Mouse (Mus musculus) forebrain, embryonic 11.5 days (tissue): ENCODE data around the gene Naga. TPM values are rescaled to one million over a fixed set of nuclear protein-coding genes. Genes with fewer than 3 reads are reported as not detected.

Source experiments
- ATAC-seq: fragments of 200-750 bp; cut with Nextera tagmentation; replicated peaks from 2 replicates; pipeline ENCODE4 v1.8.0; 2017; ENCODE audit warnings: moderate TSS enrichment; ENCODE audit not compliant: low FRiP score
- DNase-seq: peaks from one replicate; pipeline ENCODE4 v3.0.0-alpha.2; 2017; ENCODE audit warnings: low spot score
- H3K27ac ChIP-seq: fragments of 300-500 bp; sonication (generic); 2 replicates; pipeline ENCODE4 v1.5.1; 2014; ENCODE audit warnings: low read depth, low read length
- H3K27me3 ChIP-seq: fragments of 300-500 bp; sonication (generic); 2 replicates; pipeline ENCODE4 v1.6.1; 2014; ENCODE audit warnings: mild to moderate bottlenecking, low read length, mixed read lengths; ENCODE audit not compliant: control insufficient read depth, insufficient read depth
- H3K36me3 ChIP-seq: fragments of 300-500 bp; sonication (generic); 2 replicates; pipeline ENCODE4 v1.6.1; 2014; ENCODE audit warnings: mild to moderate bottlenecking, low read length, moderate library complexity, mixed read lengths; ENCODE audit not compliant: control insufficient read depth, insufficient read depth
- H3K4me1 ChIP-seq: fragments of 300-500 bp; sonication (generic); replicated peaks from 2 replicates; pipeline ENCODE4 v1.6.1; 2014; ENCODE audit warnings: low read length, mixed read lengths; ENCODE audit not compliant: control insufficient read depth, insufficient read depth
- H3K4me2 ChIP-seq: fragments of 300-500 bp; sonication (generic); 2 replicates; pipeline ENCODE4 v1.6.1; 2014; ENCODE audit warnings: low read depth, mild to moderate bottlenecking, low read length, moderate library complexity, mixed read lengths; ENCODE audit not compliant: severe bottlenecking
- H3K4me3 ChIP-seq: fragments of 300-500 bp; sonication (generic); 2 replicates; pipeline ENCODE4 v1.5.1; 2014; ENCODE audit warnings: low read depth, low read length
- H3K9ac ChIP-seq: fragments of 300-500 bp; sonication (generic); 2 replicates; pipeline ENCODE4 v1.6.1; 2014; ENCODE audit warnings: low read length
- H3K9me3 ChIP-seq: fragments of 300-500 bp; sonication (generic); 2 replicates; pipeline ENCODE4 v1.6.1; 2016; ENCODE audit warnings: low read length, mixed read lengths; ENCODE audit not compliant: control insufficient read depth
- WGBS: fragments of 180-500 bp; shearing (Covaris S2); extraction: QIAGEN DNeasy Blood & Tissue Kit; methylation state at CpG from one replicate; pipeline ENCODE4 v1.1.7; 2014; 5-methylcytosine and 5-hydroxymethylcytosine counted together
- polyA plus RNA-seq: library from polyadenylated mRNA; unstranded; fragments of >200 nt; fragmentation: Nextera tagmentation; extraction: Ambion mirVana; gene quantifications from 2 replicates; pipeline ENCODE4 v1.2.1, GENCODE M21; 2014

Naga gene
- polyA plus RNA-seq, 1 experiment from 2014 or later, result 23.5 TPM

DNA sequence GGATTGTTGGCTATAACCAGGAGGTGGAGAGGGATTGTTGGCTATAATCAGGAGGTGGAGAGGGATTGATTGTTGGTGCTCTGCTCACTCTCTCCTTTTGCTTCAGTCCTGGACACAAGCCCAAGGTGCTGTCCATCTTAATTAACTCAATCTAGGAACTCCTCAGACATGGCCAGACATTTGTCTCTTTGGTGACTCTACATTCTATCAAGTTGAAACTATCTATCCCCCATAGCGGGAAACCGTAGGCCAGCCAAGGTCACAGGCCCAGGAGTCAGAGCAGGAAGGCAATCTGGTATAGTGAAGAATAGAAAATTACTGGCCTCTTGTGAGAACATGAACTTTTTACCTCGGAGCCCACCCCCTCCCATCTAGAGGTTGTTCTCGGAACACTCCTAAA is 23.5 kb upstream of the Naga start:
- Histone ChIP-seq H3K9me3 (no peaks in the 10 kb centered on the region), H3K4me3 (no peak overlapping the region), H3K27ac (no peak overlapping the region), H3K36me3 (no peaks in the 10 kb centered on the region), H3K4me2 (no peak overlapping the region), H3K4me1 (no peaks in the 10 kb centered on the region), H3K27me3 (no peaks in the 10 kb centered on the region), H3K9ac (no peak overlapping the region)
- DNase-seq (peak; percentile 10), ATAC-seq (no peak)
- WGBS, result 87% methylated on average over 3 of the region's 4 CpGs

DNA sequence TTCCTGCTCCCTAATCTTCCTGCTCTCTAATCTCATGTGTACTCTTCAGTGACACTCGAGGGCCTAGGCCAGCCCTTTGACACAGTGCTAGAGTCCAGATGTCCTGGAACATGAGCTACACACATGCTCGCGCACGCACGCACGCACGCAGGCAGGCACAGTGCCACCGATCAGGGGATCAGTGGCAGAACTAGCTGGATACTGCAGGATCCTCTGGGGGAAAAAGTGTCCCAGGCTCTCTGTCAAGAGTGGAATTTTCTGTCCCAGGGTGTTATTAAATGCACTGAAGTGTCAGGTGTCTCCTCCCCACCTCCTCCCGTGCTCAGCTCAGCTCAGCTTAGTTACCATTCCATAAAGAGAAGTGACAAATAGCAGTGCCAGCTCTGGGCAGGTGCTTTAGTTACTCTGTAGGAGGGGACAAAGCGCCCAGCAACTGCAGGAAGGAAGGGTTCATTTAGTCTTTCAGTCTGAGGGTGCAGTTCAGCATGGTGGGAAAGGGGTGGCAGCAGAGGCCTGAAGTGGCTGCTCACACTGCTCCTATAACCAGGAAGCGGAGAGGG is 22.8 kb upstream of the Naga start:
- Histone ChIP-seq H3K9ac (no peak overlapping the region), H3K4me2 (no peak overlapping the region), H3K27ac (no peak overlapping the region), H3K27me3 (no peaks in the 10 kb centered on the region), H3K4me1 (no peaks in the 10 kb centered on the region), H3K4me3 (no peak overlapping the region), H3K36me3 (no peaks in the 10 kb centered on the region), H3K9me3 (no peaks in the 10 kb centered on the region)
- 78% methylated on average over 11 of the region's 11 CpGs for WGBS
- DNase-seq (peak; percentile 41), ATAC-seq (no peak)

DNA sequence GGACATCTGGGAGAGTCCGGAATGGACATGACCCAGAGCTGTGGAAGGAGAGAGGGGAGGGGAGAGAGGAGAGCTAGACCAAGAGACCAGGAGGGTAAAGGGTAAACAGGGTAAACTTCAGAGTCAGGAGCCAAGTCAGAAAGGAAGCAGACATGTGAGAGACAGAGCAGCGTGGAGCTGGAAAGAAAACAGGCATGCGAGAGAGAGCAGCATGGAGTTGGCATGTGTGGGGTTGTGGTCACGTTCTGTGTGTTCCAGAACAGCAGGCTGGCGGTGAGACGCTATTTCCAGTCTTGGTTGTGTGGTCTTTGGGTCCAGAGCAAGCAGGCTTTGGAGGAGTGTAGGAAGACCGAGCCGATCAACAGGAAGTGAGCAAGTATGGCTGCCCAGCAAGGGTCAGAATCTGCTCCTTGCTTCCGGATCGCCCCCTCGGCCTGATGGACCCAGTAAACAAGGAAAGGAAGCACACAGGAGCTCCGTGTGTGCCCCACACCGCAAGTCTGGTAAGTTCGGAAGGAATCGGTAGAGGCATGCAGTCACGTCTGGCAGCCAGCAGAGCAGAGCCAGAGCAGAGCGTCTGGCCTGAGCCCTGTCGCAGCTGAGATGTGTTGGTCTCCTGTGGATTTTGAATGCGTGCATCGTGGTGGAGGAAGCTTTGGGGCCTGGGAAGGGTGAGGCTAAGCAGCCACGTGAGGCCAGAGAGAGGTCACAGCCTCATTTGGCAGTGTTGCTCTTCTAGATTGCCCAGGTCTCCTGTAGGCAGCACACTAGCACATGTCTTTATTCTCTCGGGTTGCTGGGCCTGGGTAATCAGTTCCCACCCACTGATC is 19.9 kb upstream of the Naga start:
- 67% methylated on average over 22 of the region's 22 CpGs for WGBS
- Histone ChIP-seq H3K9me3 (no peaks in the 10 kb centered on the region), H3K4me3 (no peak overlapping the region), H3K4me1 (0 out of 2 replicates have a peak, but pooled peaks cover 2% of the 10 kb centered on the region), H3K4me2 (no peak overlapping the region), H3K27me3 (no peaks in the 10 kb centered on the region), H3K36me3 (no peaks in the 10 kb centered on the region), H3K9ac (no peak overlapping the region), H3K27ac (no peak overlapping the region)
- ATAC-seq, result no peak
- peak; percentile 49 for DNase-seq

DNA sequence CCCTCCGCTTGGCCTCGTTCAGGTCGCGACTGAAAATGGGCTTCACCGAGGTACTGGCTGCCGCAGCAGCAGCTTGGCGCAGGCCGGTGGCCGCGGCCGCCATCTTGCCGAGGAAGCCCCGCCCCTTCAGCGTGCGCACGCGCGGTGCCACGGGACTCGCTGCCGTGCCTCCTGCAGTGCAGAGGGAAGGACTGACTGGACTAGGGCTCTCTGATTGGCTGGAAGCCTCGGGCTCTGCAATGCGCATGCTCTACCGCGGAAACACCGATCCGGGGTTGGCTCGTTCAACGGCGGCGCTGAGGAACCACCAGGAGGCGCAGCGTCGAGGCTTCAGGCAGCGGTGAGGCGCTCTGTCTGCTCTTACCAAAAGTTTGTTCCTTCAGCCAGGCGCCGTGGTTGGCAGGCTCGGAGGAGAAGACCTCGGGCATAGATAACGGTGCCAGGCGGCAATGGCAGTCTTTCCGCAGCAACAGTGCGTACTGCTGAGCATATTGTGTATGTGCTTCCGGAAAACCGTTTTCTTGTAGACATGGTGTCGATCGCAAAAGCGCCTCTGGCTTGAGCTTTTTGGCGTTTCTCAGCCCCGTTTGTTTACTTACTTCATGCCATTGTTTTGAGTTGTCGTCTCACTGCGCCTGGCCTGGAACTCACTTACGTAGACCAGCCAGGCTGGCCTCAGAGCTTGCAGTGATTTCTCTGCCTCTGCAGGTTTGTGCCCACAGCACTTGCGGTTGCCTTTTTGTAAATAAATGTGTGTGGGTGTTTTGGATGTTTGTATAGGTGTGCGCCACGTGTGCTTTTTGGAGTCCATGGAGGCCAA is 15.6 kb upstream of the Naga start, which contains the start of gene Ndufa6:
Gene Ndufa6 (minus strand): TSS at position 197 of the 820 bp plus-strand sequence.
- Histone ChIP-seq H3K4me1 (peaks cover 5% of the 10 kb centered on the region; the same call in 1 of the 2 replicates), H3K4me2 (peak within 1 kb of the TSS; percentile 81), H3K9ac (peak within 1 kb of the TSS; percentile 95), H3K36me3 (peaks cover 4% of the 10 kb centered on the region; the same call in 1 of the 2 replicates), H3K4me3 (peak within 1 kb of the TSS; percentile 94), H3K9me3 (no peaks in the 10 kb centered on the region), H3K27ac (peak within 1 kb of the TSS; percentile 19; the same call in 1 of the 2 replicates), H3K27me3 (no peaks in the 10 kb centered on the region)
- ATAC-seq (peak; percentile 99), DNase-seq (peak; percentile 99)
- 2% methylated on average over 57 of the region's 57 CpGs for WGBS

DNA sequence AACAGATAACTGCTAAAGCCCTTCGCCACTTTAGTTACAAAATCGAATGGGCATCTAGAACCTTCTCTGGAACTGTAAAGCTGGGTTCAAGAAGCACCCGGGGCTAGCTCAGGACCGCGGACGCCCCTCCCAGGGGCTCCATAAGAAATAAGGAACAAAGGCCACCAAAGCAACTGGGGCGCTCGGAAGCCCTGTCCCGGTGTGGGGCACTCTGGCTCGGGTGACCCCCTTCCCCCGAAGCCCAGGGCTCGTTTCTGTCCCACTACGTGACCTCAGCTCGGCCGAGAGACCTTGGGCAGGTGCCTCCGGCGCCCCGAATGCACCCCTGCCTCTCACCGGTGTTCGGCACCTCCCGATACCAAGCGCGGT is 15.0 kb upstream of the Naga start:
- 0% methylated on average over 23 of the region's 23 CpGs for WGBS
- peak overlapping the region; percentile 81 for H3K4me2 ChIP-seq
- no peaks in the 10 kb centered on the region for H3K27me3 ChIP-seq
- peak overlapping the region; percentile 94 for H3K4me3 ChIP-seq
- peaks cover 7% of the 10 kb centered on the region; the same call in 1 of the 2 replicates for H3K36me3 ChIP-seq
- DNase-seq, result no peak
- peaks cover 5% of the 10 kb centered on the region; the same call in 1 of the 2 replicates for H3K4me1 ChIP-seq
- ATAC-seq, result no peak; the same call in 1 of the 2 replicates
- 0 out of 2 replicates have a peak overlapping the region, but pooled peaks have one; percentile 18 for H3K27ac ChIP-seq
- H3K9me3 ChIP-seq, result no peaks in the 10 kb centered on the region
- H3K9ac ChIP-seq, result peak overlapping the region; percentile 95

DNA sequence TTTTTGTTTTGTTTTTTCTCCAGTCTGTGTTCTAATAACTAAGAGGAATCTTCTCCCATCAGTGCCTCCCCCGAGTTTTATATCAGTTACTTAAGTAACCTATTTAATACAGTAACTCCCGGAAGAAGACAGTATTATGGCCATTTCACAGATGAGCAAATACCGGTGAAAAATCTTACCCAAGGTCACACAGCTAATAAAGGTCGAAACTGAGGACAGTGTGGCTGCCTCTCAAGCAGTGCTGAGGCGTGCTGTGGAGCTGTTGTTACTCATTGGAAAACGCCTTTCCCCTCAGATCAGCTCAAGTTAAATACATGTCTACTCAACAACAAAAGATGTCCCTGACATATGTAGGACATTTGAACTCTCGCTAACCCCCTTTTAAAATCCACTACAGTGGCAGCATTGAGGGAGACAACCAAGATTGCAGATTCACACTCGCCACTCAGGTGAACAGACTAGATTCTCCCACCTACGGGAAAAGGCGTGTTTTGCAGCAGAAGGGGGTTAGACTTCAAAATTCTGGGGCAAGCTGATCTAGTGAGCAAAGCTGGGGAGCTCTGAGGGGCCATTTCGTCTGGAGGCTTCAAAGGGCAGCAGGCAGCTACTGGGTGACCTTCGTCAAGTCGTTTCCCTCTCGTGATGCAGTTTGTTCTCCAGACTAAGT is 14.5 kb upstream of the Naga start:
- no peak overlapping the region for H3K27ac ChIP-seq
- H3K9ac ChIP-seq, result peak overlapping the region; percentile 95
- H3K27me3 ChIP-seq, result no peaks in the 10 kb centered on the region
- DNase-seq, result no peak
- 36% methylated on average over 14 of the region's 14 CpGs for WGBS
- H3K36me3 ChIP-seq, result peaks cover 7% of the 10 kb centered on the region; the same call in 1 of the 2 replicates
- H3K4me3 ChIP-seq, result peak overlapping the region; percentile 94
- H3K9me3 ChIP-seq, result no peaks in the 10 kb centered on the region
- H3K4me1 ChIP-seq, result peaks cover 5% of the 10 kb centered on the region; the same call in 1 of the 2 replicates
- H3K4me2 ChIP-seq, result peak overlapping the region; percentile 81
- ATAC-seq, result no peak

DNA sequence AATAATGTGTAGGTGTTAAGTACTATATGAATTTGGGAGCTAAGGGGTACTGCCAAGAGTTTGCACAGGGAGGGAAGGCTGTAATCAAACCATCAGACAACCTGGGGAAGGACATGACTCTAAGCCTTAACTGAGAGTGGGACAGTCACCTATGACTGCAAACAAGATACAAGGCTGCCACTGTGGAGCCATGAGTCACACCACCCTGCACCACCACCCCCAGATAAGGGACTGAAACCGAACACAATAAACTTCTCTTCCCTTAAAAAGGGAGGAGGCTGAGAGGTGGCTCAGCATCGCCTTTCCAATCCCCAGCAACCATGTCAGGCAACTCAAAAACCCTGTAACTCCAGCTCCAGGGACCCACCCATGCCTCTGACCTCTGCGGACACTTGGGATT is 12.8 kb upstream of the Naga start:
- Histone ChIP-seq H3K27me3 (no peaks in the 10 kb centered on the region), H3K4me3 (no peak overlapping the region), H3K4me2 (no peak overlapping the region), H3K9me3 (no peaks in the 10 kb centered on the region), H3K36me3 (peaks cover 7% of the 10 kb centered on the region; the same call in 1 of the 2 replicates), H3K4me1 (peaks cover 13% of the 10 kb centered on the region), H3K27ac (no peak overlapping the region), H3K9ac (no peak overlapping the region)
- ATAC-seq (no peak), DNase-seq (no peak)
- WGBS, result 93% methylated on average over 3 of the region's 3 CpGs

DNA sequence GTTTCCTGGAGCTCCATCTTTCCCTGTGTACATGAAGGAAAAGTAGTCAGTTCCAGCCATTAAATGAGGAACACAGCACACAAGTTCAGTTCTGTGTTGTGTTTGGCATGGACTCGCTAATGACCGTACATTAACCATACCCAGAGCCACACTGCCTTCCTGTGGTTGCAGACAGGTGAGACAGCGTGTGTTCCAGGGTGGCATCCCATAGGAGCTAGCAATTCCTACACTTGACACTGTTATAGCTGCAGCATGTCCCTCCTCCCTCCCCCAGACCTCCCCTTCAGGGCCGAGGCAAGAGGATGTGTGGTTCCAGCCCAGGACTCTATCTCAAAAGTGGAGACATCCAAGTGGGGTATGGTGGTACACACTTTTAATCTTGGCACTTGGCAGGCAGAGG is 11.6 kb upstream of the Naga start:
- H3K4me3 ChIP-seq, result no peak overlapping the region
- H3K9me3 ChIP-seq, result no peaks in the 10 kb centered on the region
- H3K4me2 ChIP-seq, result no peak overlapping the region
- H3K27ac ChIP-seq, result no peak overlapping the region
- no peak for ATAC-seq
- peaks cover 13% of the 10 kb centered on the region for H3K4me1 ChIP-seq
- WGBS, result 94% methylated on average over 4 of the region's 4 CpGs
- H3K36me3 ChIP-seq, result peaks cover 7% of the 10 kb centered on the region; the same call in 1 of the 2 replicates
- DNase-seq, result no peak
- H3K27me3 ChIP-seq, result no peaks in the 10 kb centered on the region
- no peak overlapping the region for H3K9ac ChIP-seq
